Mouse (Mus musculus): ENCODE measurements at regions not wholly inside any gene's neighbourhood (a gene's known extent, or its start where the extent isn't known, plus 50 kb on each side); places are given as distances from the start of the nearest gene placed in this dataset.
A peak's percentile ranks its signal among the peaks of the same experiment; 100 is the strongest.

- no peak for DNase-seq (ENCODE audit: low read depth in 1 of 2, low spot score in 2 of 2)
These were observed 273.5 kb downstream of the Prex1 start for GRCm38 (mm10) chr2:166439847-166440775.

- no peak for DNase-seq (ENCODE audit: low read depth in 1 of 2, low spot score in 2 of 2)
These were observed 275.4 kb downstream of the Prex1 start for GRCm38 (mm10) chr2:166438207-166438606.

- DNase-seq (ENCODE audit: low read depth in 1 of 2, low spot score in 2 of 2), result no peak
These were observed 279.1 kb downstream of the Prex1 start for GRCm38 (mm10) chr2:166434554-166434953.

- no peak for DNase-seq (ENCODE audit: low read depth in 1 of 2, low spot score in 2 of 2)
These were observed 278.3 kb upstream of the Sulf2 start for GRCm38 (mm10) chr2:166433655-166434333.

- no peak for DNase-seq (ENCODE audit: low read depth in 1 of 2, low spot score in 2 of 2)
These were observed 277.6 kb upstream of the Sulf2 start for GRCm38 (mm10) chr2:166432948-166433654.

GRCm38 (mm10) chr2:166432531-166432930 is 277.1 kb upstream of the Sulf2 start:
- DNase-seq (ENCODE audit: low read depth in 1 of 2, low spot score in 2 of 2), result no peak

GRCm38 (mm10) chr2:166429918-166430317 is 274.5 kb upstream of the Sulf2 start:
- peak in 1 of 2 experiments; percentile 20 for DNase-seq (ENCODE audit: low read depth in 1 of 2, low spot score in 2 of 2)

GRCm38 (mm10) chr2:166429494-166429893 is 274.0 kb upstream of the Sulf2 start:
- DNase-seq (ENCODE audit: low read depth in 1 of 2, low spot score in 2 of 2), result no peak

GRCm38 (mm10) chr2:166427390-166427789 is 271.9 kb upstream of the Sulf2 start:
- DNase-seq (ENCODE audit: low read depth in 1 of 2, low spot score in 2 of 2), result no peak

- DNase-seq (ENCODE audit: low read depth in 1 of 2, low spot score in 2 of 2), result no peak
These were observed 271.5 kb upstream of the Sulf2 start for GRCm38 (mm10) chr2:166426960-166427359.

- DNase-seq (ENCODE audit: low read depth in 1 of 2, low spot score in 2 of 2), result no peak
These were observed 271.0 kb upstream of the Sulf2 start for GRCm38 (mm10) chr2:166426457-166426856.

GRCm38 (mm10) chr2:166425141-166425540 is 269.7 kb upstream of the Sulf2 start:
- no peak for DNase-seq (ENCODE audit: low read depth in 1 of 2, low spot score in 2 of 2)

- no peak for DNase-seq (ENCODE audit: low read depth in 1 of 2, low spot score in 2 of 2)
These were observed 267.7 kb upstream of the Sulf2 start for GRCm38 (mm10) chr2:166423132-166423660.

- peak; percentile 63 to 70 for DNase-seq (ENCODE audit: low read depth in 1 of 2, low spot score in 2 of 2)
These were observed 264.8 kb upstream of the Sulf2 start for GRCm38 (mm10) chr2:166420275-166420674.

- no peak for DNase-seq (ENCODE audit: low read depth in 1 of 2, low spot score in 2 of 2)
These were observed 263.8 kb upstream of the Sulf2 start for GRCm38 (mm10) chr2:166419271-166419670.

GRCm38 (mm10) chr2:166418279-166418678 is 262.8 kb upstream of the Sulf2 start:
- no peak for DNase-seq (ENCODE audit: low read depth in 1 of 2, low spot score in 2 of 2)

- DNase-seq (ENCODE audit: low read depth in 1 of 2, low spot score in 2 of 2), result no peak
These were observed 262.2 kb upstream of the Sulf2 start for GRCm38 (mm10) chr2:166417628-166418027.

GRCm38 (mm10) chr2:166415481-166415965 is 260.1 kb upstream of the Sulf2 start:
- no peak for DNase-seq (ENCODE audit: low read depth in 1 of 2, low spot score in 2 of 2)

GRCm38 (mm10) chr2:166414856-166415255 is 259.4 kb upstream of the Sulf2 start:
- DNase-seq (ENCODE audit: low read depth in 1 of 2, low spot score in 2 of 2), result no peak

GRCm38 (mm10) chr2:166412031-166412858 is 256.8 kb upstream of the Sulf2 start:
- DNase-seq (ENCODE audit: low read depth in 1 of 2, low spot score in 2 of 2), result peak; percentile 35 to 49
